Mouse (Mus musculus) heart, postnatal 14 days (tissue): ENCODE results near the gene Hcfc1. TPM values are rescaled to one million over a fixed set of nuclear protein-coding genes. Genes with fewer than 3 reads are reported as not detected.

Experiments used
- DNase-seq, 2 experiments: peaks; one replicate each; pipeline ENCODE4 v3.0.0; 2021 to 2022
- intact Hi-C: fragments of 180-260 bp; cut with DNase I; formaldehyde crosslinking; loops from one replicate; pipeline ENCODE4 v1.15.1; 2025
- long read RNA-seq, 2 experiments: library from polyadenylated mRNA; stranded (forward); transcript quantifications; one replicate each; pipeline ENCODE4 v2.0.0; 2021
- total RNA-seq, 2 experiments: library from RNA; stranded (reverse); gene quantifications; 2 replicates each; pipeline ENCODE4 v1.2.3; 2021

Hcfc1 gene
- total RNA-seq: 10 to 100 TPM; 46.5 to 49.8 TPM
- long read RNA-seq, experiment 1, partial matches to known transcripts: 4 of 8 reads
- long read RNA-seq, experiment 1, other reads (novel, unspliced or antisense): 3 of 8 reads
- long read RNA-seq, experiment 2, partial matches to known transcripts: 11 of 15 reads
- long read RNA-seq, experiment 2, other reads (novel, unspliced or antisense): 3 of 15 reads

DNA sequence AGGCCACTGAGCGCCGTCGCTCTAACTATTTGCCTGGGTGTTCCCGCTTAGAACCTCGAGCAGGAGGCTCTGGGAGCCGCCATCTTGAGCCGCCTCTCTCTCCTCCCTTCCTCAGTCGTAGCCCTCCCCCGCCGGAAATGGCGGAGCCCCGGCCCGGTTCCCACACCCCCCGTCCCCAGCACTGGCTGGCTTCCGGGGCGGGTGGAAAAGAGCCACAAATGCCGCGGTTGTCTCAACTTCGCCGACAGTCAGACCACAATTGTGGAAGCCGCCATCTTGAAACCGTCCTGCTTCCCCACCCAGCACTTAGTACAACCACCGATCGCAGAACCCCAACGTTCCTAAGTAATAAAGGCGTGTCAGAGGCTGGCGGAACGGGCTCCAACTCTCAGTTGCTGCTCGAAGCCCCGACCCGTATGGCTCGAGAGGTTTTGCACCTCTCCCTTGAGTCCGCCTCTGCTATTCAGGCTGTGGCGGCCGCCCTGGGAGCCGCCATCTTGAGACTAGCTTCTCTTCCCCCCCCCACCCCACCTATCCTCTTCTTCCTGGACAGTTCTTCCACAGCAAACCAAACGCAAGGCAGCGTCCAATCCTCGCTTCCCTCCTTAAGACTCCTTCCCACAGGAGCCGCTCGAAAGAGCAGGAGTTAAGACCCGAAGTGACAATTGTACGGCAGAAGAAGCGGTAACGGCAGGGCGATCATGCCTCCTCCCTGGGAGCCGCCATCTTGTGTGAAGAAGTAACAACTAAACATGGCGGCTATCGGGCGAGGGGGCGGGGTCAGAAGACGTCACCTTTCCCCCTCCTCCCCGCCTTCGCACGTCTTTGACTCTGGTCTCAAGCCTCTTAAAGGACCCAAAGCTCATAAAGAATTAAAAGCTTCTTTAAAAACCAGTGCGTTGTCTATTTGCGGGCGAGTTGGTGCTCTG, at the start of gene Hcfc1:
Gene Hcfc1 (minus strand): TSS at position 110 of the 929 bp plus-strand sequence.
- peak; percentile 90 to 92 for DNase-seq
- intact Hi-C loops: loop anchor here (5.0 to 10.0 kb wide), 3 partner anchors 56 to 448 kb away; partner anchors contain the start of gene Irak1

- intact Hi-C loops: no loop called here
- DNase-seq: no peak
These were observed 48.4 kb upstream of the Hcfc1 start for GRCm38 (mm10) chrX:74014597-74014996.

GRCm38 (mm10) chrX:74008063-74008462, 41.9 kb upstream of the Hcfc1 start:
- no peak for DNase-seq
- intact Hi-C loops: loop anchor here (5.0 kb wide), 1 partner anchor 206 kb away; no protein-coding TSS in a partner anchor

- intact Hi-C loops: loop anchor here (5.0 kb wide), 1 partner anchor 204 kb away; no protein-coding TSS in a partner anchor
- no peak for DNase-seq
These were observed 40.2 kb upstream of the Hcfc1 start for GRCm38 (mm10) chrX:74006401-74006800.

DNA sequence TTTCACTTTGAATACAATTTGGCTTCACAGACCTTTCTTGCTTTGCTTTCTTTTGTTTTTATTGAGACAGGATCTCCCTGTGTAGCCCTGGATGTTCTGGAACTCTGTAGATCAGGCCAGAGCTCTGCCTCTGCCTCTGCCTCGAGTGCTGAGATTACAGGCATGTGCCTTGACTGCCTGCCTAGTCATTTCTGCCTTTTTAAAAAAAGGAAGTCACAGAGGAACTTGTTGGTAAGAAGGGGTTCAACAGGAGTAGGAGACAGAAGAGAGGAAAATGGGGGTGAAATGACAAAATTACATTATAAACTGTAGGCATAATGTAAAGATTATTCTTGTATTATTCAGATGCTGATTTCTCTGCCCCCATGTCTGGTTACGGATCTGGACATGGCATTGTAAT, 37.5 kb upstream of the Hcfc1 start:
- no peak for DNase-seq
- intact Hi-C loops: no loop called here

DNA sequence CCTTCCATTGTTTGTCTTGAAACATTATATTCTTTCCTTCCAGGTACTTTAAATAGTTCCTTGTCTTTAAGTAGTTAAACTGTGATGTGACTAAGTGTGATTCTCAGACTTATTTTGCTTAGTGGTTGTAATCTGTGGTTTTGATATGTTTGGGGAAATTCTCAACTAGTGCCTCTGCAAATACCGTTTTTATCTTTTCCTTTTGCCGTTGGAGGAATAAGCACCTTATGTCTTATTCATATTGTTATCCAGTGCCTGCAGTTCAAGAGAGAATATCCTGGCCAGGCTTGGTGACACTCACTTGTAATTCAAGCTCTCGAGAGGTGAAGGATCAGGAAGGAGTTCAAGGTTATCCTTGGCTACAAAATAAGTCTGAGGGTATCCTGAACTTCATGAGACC, 34.9 kb upstream of the Hcfc1 start:
- intact Hi-C loops: no loop called here
- DNase-seq: no peak

DNA sequence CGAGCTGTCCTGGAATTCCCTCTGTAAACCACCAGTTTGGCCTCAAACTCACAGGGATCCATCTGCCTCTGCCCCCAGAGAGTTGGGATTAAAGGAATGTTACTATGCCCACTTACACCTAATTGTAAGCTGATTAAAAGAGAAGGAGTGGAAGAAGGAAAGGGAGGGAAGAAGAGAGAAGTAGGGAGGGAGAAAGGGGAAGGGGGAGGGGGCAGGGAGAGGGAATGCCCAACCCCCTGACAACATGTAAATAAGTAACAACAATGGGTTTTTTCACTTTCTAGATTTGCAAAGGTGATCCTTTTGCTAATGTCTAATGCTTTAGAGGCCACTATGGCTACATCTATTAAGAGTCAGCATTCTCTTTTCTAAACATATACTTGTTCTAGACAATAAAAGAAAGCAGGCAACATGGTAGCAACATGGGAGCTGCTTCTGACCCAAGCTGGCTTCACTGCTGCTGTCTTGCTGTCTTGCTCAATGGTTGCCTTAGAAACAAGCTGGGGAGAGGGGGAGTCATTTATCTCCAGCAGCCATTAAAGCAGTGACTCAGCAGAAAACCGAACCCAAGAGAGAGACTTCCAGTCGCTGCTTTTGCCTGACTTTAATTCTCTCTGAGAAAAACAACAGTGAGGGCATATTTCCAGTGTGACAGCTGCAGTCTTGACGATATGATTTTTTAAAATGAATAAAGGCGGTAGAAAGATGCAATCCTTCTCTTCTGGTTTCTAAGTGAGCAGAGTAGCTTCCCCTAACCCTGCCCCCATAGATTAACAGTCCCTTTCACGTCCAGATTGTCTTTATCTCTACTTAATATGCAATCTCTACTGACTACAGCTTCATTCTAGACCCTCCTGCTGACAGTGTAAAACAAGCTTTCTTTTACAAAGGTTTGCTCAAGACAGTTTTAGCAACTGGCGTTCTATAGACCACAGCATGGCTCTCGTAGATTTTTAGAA, 33.0 kb upstream of the Hcfc1 start:
- DNase-seq: peak; percentile 8 to 30
- intact Hi-C loops: no loop called here

DNA sequence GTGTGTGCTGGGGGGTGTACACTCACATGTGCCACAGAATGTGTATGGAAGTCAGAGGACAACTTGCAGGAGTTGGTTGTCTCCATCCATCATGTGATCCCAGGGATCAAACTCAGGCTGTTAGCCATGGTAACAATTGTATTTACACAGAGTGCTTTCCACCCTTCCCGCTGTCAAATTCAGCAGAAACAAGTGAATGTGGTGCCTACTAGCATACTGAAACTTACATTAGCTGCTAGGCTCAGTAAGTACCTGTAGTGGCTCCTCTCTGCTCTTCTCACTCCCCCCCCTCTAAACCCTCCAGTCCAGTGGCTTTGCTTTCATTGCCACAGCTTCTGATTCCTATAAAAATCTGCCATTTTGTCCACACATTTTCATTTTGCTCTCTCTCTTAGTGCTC, 11.6 kb upstream of the Hcfc1 start:
- intact Hi-C loops: no loop called here

DNA sequence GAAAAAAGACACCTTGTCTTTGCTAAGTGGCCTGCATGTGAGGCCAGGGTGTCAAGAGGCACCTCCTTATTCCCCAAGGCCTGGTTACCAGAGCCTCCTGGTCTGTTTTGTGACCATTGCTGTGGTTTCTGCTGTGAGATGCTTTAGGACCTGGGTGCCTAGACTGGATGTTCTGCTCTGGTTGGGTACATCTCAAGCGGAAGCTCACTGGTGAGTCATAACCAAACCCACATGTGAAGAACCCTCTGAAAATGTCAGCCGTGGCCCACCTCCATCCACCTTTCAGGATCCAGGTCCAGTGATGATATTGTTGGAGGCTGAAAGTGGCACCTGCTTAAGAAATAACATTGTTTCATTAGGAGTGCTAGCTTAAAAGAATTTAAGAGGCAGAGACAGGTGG, 10.1 kb upstream of the Hcfc1 start:
- DNase-seq: no peak
- intact Hi-C loops: no loop called here

More for the DNA sequence above, 11.6 kb upstream of the Hcfc1 start:
- no peak for DNase-seq

GRCm38 (mm10) chrX:73972774-73973173, 6.6 kb upstream of the Hcfc1 start:
- DNase-seq: no peak
- intact Hi-C loops: no loop called here

DNA sequence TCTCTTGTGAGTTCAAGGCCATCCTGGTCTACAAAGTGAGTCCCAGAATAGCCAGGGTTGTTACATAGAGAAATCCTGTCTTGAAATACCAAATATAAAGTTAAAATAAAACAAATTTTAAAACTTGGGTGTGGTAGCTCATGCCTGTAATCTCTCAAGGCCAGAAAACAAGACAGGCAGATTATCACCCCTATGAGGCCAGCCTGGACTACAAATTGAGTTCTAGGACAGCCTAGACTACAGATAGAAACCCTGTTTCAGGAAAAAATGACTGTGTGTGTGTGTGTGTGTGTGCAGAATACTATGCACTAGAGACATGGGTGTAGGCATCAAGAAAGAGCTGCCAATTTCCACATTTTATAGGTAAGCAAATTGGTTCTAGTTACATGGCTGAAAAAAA, 4.6 kb upstream of the Hcfc1 start:
- intact Hi-C loops: no loop called here
- no peak for DNase-seq

DNA sequence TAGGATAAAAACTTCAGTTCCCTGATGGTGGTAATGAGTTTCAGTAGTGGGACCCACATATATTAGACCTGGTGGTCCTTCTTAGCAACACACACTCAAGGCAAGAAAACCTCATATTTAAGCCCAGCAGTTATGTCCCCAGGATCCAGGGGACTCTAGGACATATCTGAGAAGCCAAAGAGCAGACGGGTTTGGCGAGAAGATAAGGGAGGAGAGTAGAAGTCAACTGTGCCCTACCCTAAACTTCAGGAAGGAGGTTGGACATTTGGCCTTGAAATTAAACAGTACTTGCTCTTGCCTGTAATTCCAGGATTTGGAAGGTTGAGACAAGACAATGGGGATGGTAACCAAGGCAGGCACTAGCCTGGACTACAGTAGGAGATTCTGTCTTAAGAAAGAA, 3.6 kb upstream of the Hcfc1 start:
- no peak for DNase-seq
- intact Hi-C loops: loop anchor here (5.0 to 10.0 kb wide), 3 partner anchors 53 to 445 kb away; partner anchors contain the start of gene Irak1

GRCm38 (mm10) chrX:73969167-73969566, 3.0 kb upstream of the Hcfc1 start:
- DNase-seq: no peak
- intact Hi-C loops: loop anchor here (5.0 to 10.0 kb wide), 3 partner anchors 53 to 446 kb away; partner anchors contain the start of gene Irak1

- peak; percentile 85 for DNase-seq
- intact Hi-C loops: loop anchor here (5.0 to 10.0 kb wide), 3 partner anchors 55 to 447 kb away; partner anchors contain the start of gene Irak1
These were observed 1.3 kb upstream of the Hcfc1 start for GRCm38 (mm10) chrX:73967177-73968075.

DNA sequence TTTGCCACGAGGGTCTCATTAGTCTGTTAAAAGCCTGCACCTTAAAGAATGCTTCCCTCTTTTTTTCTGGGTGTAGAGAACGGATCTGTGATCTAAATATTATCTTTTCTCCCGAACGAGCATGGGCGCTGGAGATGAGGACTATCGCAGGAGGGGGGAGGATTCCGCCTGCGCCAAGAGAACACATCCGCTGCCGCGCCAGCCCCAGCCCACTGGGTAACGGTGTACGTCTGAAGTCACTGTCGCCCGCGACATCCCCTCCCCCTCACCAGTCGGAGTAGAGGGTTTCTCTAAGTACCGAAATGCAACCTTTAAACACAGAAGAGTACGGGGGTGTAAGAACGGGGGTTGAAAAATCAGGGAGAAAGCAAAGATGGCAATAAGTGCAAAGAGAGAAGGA, 850 bp downstream of the Hcfc1 start:
- DNase-seq: peak; percentile 32
- intact Hi-C loops: loop anchor here (5.0 to 10.0 kb wide), 3 partner anchors 57 to 449 kb away; partner anchors contain the start of gene Irak1

DNA sequence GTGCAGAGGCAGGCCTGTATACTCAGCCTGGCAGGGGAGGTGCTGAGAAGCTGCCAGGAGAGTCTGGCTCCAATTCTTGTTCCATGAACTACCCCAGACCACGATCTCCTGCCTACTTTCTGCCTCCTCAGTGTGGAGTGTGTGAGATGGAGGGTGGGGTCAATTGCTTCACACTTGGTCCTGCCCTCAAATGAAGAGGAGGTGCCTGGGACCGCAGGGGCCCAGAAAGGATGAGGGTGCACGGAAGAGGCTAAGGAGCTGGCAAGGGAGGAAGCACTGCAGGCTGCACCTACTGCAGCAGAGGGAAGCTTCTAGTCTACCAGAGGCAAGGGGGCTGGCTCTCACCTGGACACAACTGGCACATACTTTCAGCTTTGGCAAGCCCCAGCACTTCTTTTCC, 1.8 kb downstream of the Hcfc1 start:
- no peak for DNase-seq
- intact Hi-C loops: loop anchor here (10.0 kb wide), 1 partner anchor 450 kb away; no protein-coding TSS in a partner anchor

GRCm38 (mm10) chrX:73954988-73955387, 11.2 kb downstream of the Hcfc1 start:
- no peak for DNase-seq
- intact Hi-C loops: no loop called here

DNA sequence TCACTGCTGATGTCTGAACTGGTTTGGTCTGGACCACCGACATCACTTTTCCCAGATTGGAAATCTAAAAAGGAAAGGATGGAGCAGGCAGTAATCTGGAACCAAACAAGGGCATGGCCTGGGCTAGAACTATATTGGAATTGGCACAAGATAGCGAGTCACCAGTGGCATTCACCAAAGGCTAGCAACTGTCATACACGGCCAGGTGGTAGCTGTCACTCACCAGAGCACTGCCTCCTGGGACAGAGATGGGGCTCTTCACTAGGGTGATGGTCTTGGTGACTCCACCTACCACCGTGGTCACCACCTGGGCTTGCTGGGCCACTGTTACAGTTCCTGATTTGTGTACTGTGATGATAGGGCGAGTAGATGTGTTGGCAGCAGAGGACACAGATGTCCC, 13.6 kb downstream of the Hcfc1 start:
- DNase-seq: no peak
- intact Hi-C loops: no loop called here

GRCm38 (mm10) chrX:73949341-73949740, 16.8 kb downstream of the Hcfc1 start:
- intact Hi-C loops: loop anchor here (2.0 to 10.0 kb wide), 3 partner anchors 151 to 277 kb away; partner anchors contain the start of genes Abcd1, Bcap31 and Slc6a8
- DNase-seq: no peak
